Mouse (Mus musculus) brain, embryonic 18.5 days (tissue): ENCODE results near the gene Ces4a.
"Not testable (repeated sequence)": the region's sequence is repeated elsewhere in the genome, so short reads cannot be mapped to it uniquely, and the experiment has no call there.

Experiments
- DNase-seq: peaks from one replicate; pipeline ENCODE4 v3.0.0-alpha.2; 2012; ENCODE audit warnings: low read depth, low spot score

Gene Ces4a

GRCm38 (mm10) chr8:105131509-105131908 is at the start of gene Ces4a:
Gene Ces4a, plus strand, starts transcription at chr8:105131800.
- no peak for DNase-seq

- no peak for DNase-seq
Measured at GRCm38 (mm10) chr8:105083449-105084050, 48.0 kb upstream of the Ces4a start, which contains the start of gene Ces3b. Gene Ces3b, plus strand, starts transcription at chr8:105083753.

GRCm38 (mm10) chr8:105088166-105088565 is 43.4 kb upstream of the Ces4a start:
- not testable (repeated sequence) for DNase-seq

GRCm38 (mm10) chr8:105088581-105088980 is 43.0 kb upstream of the Ces4a start:
- no peak for DNase-seq

GRCm38 (mm10) chr8:105093992-105094391 is 37.6 kb upstream of the Ces4a start:
- DNase-seq = no peak

GRCm38 (mm10) chr8:105102101-105102785 is 29.4 kb upstream of the Ces4a start:
- not testable (repeated sequence) for DNase-seq

GRCm38 (mm10) chr8:105103701-105104100 is 27.9 kb upstream of the Ces4a start:
- DNase-seq = not testable (repeated sequence)

- DNase-seq = no peak
Measured at GRCm38 (mm10) chr8:105104220-105104619, 27.4 kb upstream of the Ces4a start.

GRCm38 (mm10) chr8:105129864-105130263 is 1.7 kb upstream of the Ces4a start:
- DNase-seq = no peak

GRCm38 (mm10) chr8:105138423-105138822 is 6.8 kb downstream of the Ces4a start:
- no peak for DNase-seq

GRCm38 (mm10) chr8:105142395-105142794 is 10.8 kb downstream of the Ces4a start:
- DNase-seq = no peak

- DNase-seq = no peak
Measured at GRCm38 (mm10) chr8:105151654-105152053, 20.1 kb downstream of the Ces4a start.

- DNase-seq = no peak
Measured at GRCm38 (mm10) chr8:105152623-105153398, 21.2 kb downstream of the Ces4a start.

- DNase-seq = no peak
Measured at GRCm38 (mm10) chr8:105154316-105154715, 22.7 kb downstream of the Ces4a start.

GRCm38 (mm10) chr8:105155091-105155745 is 23.6 kb downstream of the Ces4a start:
- no peak for DNase-seq

GRCm38 (mm10) chr8:105157555-105157954 is 26.0 kb downstream of the Ces4a start:
- DNase-seq = no peak

- no peak for DNase-seq
Measured at GRCm38 (mm10) chr8:105158084-105158483, 26.5 kb downstream of the Ces4a start.

- no peak for DNase-seq
Measured at GRCm38 (mm10) chr8:105161121-105161652, 29.6 kb downstream of the Ces4a start.

GRCm38 (mm10) chr8:105164272-105164902 is 32.8 kb downstream of the Ces4a start:
- DNase-seq = no peak

GRCm38 (mm10) chr8:105165191-105165590 is 33.6 kb downstream of the Ces4a start:
- DNase-seq = no peak

- no peak for DNase-seq
Measured at GRCm38 (mm10) chr8:105167116-105167515, 35.5 kb downstream of the Ces4a start.
